Mouse (Mus musculus) kidney, adult 9 months (tissue): Measurements from ENCODE around the gene Rgl1.

Experiments used
- DNase-seq: peaks from one replicate; pipeline ENCODE4 v3.0.0; 2022

Gene Rgl1

GRCm38 (mm10) chr1:152581127-152581905, 184.8 kb downstream of the Rgl1 start:
- DNase-seq = no peak

GRCm38 (mm10) chr1:152578944-152579343, 187.2 kb downstream of the Rgl1 start:
- peak; percentile 63 for DNase-seq

- DNase-seq = peak; percentile 51
Observed at GRCm38 (mm10) chr1:152578108-152578721, 187.9 kb downstream of the Rgl1 start.

- peak; percentile 91 for DNase-seq
Observed at GRCm38 (mm10) chr1:152576614-152577144, 189.5 kb downstream of the Rgl1 start.

- DNase-seq = no peak
Observed at GRCm38 (mm10) chr1:152575096-152575495, 191.1 kb downstream of the Rgl1 start.

- peak; percentile 91 for DNase-seq
Observed at GRCm38 (mm10) chr1:152573470-152574059, 192.6 kb downstream of the Rgl1 start.

- peak; percentile 32 for DNase-seq
Observed at GRCm38 (mm10) chr1:152572755-152573469, 193.2 kb downstream of the Rgl1 start.

GRCm38 (mm10) chr1:152571340-152571739, 194.8 kb downstream of the Rgl1 start:
- DNase-seq = peak; percentile 46

- DNase-seq = no peak
Observed at GRCm38 (mm10) chr1:152570681-152571080, 195.5 kb downstream of the Rgl1 start.

GRCm38 (mm10) chr1:152563282-152563681, 202.9 kb downstream of the Rgl1 start:
- no peak for DNase-seq

- no peak for DNase-seq
Observed at GRCm38 (mm10) chr1:152562877-152563276, 203.3 kb downstream of the Rgl1 start.

GRCm38 (mm10) chr1:152560477-152560876, 205.7 kb downstream of the Rgl1 start:
- DNase-seq = peak; percentile 80

- peak; percentile 54 for DNase-seq
Observed at GRCm38 (mm10) chr1:152556576-152557281, 209.4 kb downstream of the Rgl1 start.

GRCm38 (mm10) chr1:152555944-152556573, 210.1 kb downstream of the Rgl1 start:
- DNase-seq = peak; percentile 59

- peak; percentile 67 for DNase-seq
Observed at GRCm38 (mm10) chr1:152553912-152554547, 212.1 kb downstream of the Rgl1 start.

GRCm38 (mm10) chr1:152550973-152551372, 215.2 kb downstream of the Rgl1 start:
- DNase-seq = no peak

GRCm38 (mm10) chr1:152550544-152550943, 215.6 kb downstream of the Rgl1 start:
- no peak for DNase-seq

GRCm38 (mm10) chr1:152549061-152549738, 217.0 kb downstream of the Rgl1 start:
- no peak for DNase-seq

- no peak for DNase-seq
Observed at GRCm38 (mm10) chr1:152543449-152544159, 222.5 kb downstream of the Rgl1 start.
